In the genomic region with DNA sequence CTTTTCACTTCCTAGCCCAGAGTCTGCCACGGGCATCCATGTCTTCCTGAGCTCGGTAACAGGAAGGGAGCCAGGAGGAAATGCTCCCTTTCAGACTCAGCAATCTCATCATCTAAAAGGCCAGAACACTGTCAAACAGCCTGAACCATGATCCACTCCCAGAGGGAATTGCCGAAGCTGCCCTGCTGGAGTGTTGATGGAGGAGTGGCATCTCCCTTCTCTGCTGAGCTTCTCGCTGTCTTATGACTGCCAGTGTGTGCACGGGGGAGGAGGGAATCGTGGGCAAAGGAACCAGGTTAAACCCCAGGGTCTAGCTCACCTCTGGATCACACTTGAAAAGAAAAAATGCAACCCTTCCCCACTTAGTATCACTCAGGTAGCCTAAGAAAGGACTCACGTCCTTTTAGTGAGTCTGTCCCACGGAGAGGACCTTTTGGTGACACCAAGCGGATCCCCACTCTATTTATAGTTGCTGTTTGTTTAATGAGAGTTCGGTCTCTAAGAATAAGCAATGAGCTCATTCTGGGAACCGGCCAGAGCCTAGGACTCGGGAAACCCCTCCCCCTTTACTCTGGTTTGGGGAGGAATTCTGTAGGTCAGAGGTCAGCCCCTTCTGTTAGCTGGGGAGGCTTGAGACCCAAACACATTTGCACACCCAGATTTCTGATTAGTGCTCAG, we compare ENCODE assay signal across 11 mouse cellular contexts.
DNase-seq lines count a peak whose midpoint lies in the region; ATAC-seq and TF ChIP-seq lines count a peak whose summit lies in the region.
"Had no signal": no experiment of that assay in that cellular context is flagged by ENCODE, and none has a peak within 500 bp of the region (broad histone marks: within the 10 kb centered on the region; RNA-seq: fewer than 3 reads in every experiment).

No protein-coding gene starts in this region.

- H3K4me2 ChIP-seq in kidney, embryonic 15.5 days, result 0 out of 2 replicates have a peak overlapping the region, but pooled peaks have one; percentile 14

- ATAC-seq in kidney, embryonic 15.5 days (replicated peaks; ENCODE audit: low FRiP score), result peak; percentile 62
- no peak for ATAC-seq in monocyte, adult 5-6 weeks (replicated peaks; ENCODE audit: insufficient number of reproducible peaks, low FRiP score, low TSS enrichment, poor library complexity, severe bottlenecking)

- H3K36me3 ChIP-seq in kidney, embryonic 15.5 days, result no peaks in the 10 kb centered on the region

- H3K27ac ChIP-seq in layer of hippocampus, adult 2 months, result peak overlapping the region; percentile 95
- H3K27ac ChIP-seq in kidney, embryonic 15.5 days, result no peak overlapping the region
- H3K27ac ChIP-seq: macrophage had no signal

- no peak for DNase-seq in layer of hippocampus, adult 2 months (ENCODE audit: low spot score in 2 of 2)
- no peak for DNase-seq in layer of hippocampus, postnatal 10 days (ENCODE audit: low spot score in 2 of 2)
- DNase-seq in heart, adult 18-20 months, result peak; percentile 87 to 88
- DNase-seq in mesoderm, embryonic 11.5 days (ENCODE audit: low read depth, low spot score), result peak; percentile 15
- no peak for DNase-seq in left cerebral cortex, postnatal 25 days (ENCODE audit: low spot score in 2 of 2)
- DNase-seq in layer of hippocampus, adult 11-12 months (ENCODE audit: low spot score), result no peak
- DNase-seq: thymus, postnatal 4 days had no signal

- no peak overlapping the region for H3K4me3 ChIP-seq in layer of hippocampus, adult 2 months
- no peak overlapping the region for H3K4me3 ChIP-seq in kidney, embryonic 15.5 days (replicated peaks)

- TF ChIP-seq CTCF in layer of hippocampus, adult 2 months (conservative IDR thresholded peaks at IDR 0.05), result no peak

- no peak overlapping the region for H3K9ac ChIP-seq in kidney, embryonic 15.5 days

- H3K4me1 ChIP-seq in kidney, embryonic 15.5 days, result peaks cover 10% of the 10 kb centered on the region

- WGBS in kidney, embryonic 15.5 days, result 30% methylated on average over 12 of the region's 12 CpGs

- peaks cover 10% of the 10 kb centered on the region; the same call in 1 of the 2 replicates for H3K9me3 ChIP-seq in kidney, embryonic 15.5 days (replicated peaks)

- intact Hi-C loops in left cerebral cortex, postnatal 25 days (cut with DNase I), result no loop called here

- H3K27me3 ChIP-seq in kidney, embryonic 15.5 days, result no peaks in the 10 kb centered on the region
- H3K27me3 ChIP-seq: CH12.LX had no signal

Comparison
In these comparisons a context has a peak if more than half of its experiments do, and no peak if none do; other contexts are left out.
1. DNase-seq: peak in heart, adult 18-20 months (2 of 2) and mesoderm, embryonic 11.5 days (single experiment); none in layer of hippocampus, adult 2 months (0 of 2), layer of hippocampus, postnatal 10 days (0 of 2), left cerebral cortex, postnatal 25 days (0 of 2) and layer of hippocampus, adult 11-12 months (single experiment).